26 mouse cellular contexts compared by ENCODE assay signal in the genomic region with DNA sequence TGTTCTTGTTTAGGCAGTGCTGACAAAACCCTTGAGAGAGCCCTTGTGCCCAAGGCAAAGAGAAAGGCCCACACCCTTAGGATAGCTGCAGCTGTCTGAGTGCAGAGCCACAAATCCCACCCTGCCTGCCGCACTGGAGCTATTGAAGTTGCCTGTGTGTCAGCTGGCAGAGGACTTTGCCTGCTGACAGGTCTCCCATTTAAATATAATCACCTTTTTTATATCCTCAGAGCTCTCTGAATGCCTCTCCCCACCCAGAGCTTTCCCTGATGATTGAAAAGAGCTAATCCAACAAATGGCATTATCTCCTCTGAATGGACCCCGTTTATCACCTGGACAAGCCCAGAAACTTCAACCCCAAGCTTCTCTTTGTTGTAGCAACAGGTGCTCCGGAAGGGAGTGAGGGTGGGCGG. TPM values are rescaled to one million over a fixed set of nuclear protein-coding genes. Genes with fewer than 3 reads are reported as not detected.
DNase-seq lines count a peak whose midpoint lies in the region; ATAC-seq and TF ChIP-seq lines count a peak whose summit lies in the region.
"Had no signal": no experiment of that assay in that cellular context is flagged by ENCODE, and none has a peak within 500 bp of the region (broad histone marks: within the 10 kb centered on the region; RNA-seq: fewer than 3 reads in every experiment).

No protein-coding gene starts in this region.

- 21% methylated on average over 4 of the region's 4 CpGs for WGBS in heart, embryonic 15.5 days
- WGBS in embryonic facial prominence, embryonic 15.5 days: 15% methylated on average over 4 of the region's 4 CpGs
- 22% methylated on average over 4 of the region's 4 CpGs for WGBS in hindbrain, embryonic 13.5 days
- 11% methylated on average over 4 of the region's 4 CpGs for WGBS in midbrain, embryonic 15.5 days

- no peaks in the 10 kb centered on the region for H3K9me3 ChIP-seq in heart, embryonic 15.5 days (replicated peaks)
- no peaks in the 10 kb centered on the region for H3K9me3 ChIP-seq in ES-E14 (ENCODE audit: control insufficient read depth, insufficient read depth, low read depth, low read length)
- no peaks in the 10 kb centered on the region for H3K9me3 ChIP-seq in embryonic facial prominence, embryonic 15.5 days (replicated peaks)
- no peaks in the 10 kb centered on the region for H3K9me3 ChIP-seq in hindbrain, embryonic 13.5 days
- no peaks in the 10 kb centered on the region for H3K9me3 ChIP-seq in midbrain, embryonic 15.5 days
- H3K9me3 ChIP-seq: embryonic facial prominence, embryonic 12.5 days; kidney, embryonic 15.5 days; limb, embryonic 15.5 days; midbrain, embryonic 13.5 days had no signal

- no peak for ATAC-seq in heart, embryonic 15.5 days (replicated peaks; ENCODE audit: insufficient number of reproducible peaks, insufficient read depth, low FRiP score, low read depth)
- peak; percentile 61; the same call in 1 of the 2 replicates for ATAC-seq in embryonic facial prominence, embryonic 15.5 days (ENCODE audit: insufficient number of reproducible peaks, low FRiP score, low TSS enrichment, low read depth)
- ATAC-seq in hindbrain, embryonic 13.5 days (ENCODE audit: low FRiP score): no peak
- ATAC-seq in midbrain, embryonic 15.5 days (replicated peaks): no peak
- ATAC-seq: midbrain, embryonic 13.5 days had no signal

- H3K4me2 ChIP-seq in heart, embryonic 15.5 days: no peak overlapping the region
- H3K4me2 ChIP-seq in embryonic facial prominence, embryonic 15.5 days (replicated peaks): no peak overlapping the region
- no peak overlapping the region for H3K4me2 ChIP-seq in hindbrain, embryonic 13.5 days
- no peak overlapping the region for H3K4me2 ChIP-seq in midbrain, embryonic 15.5 days
- H3K4me2 ChIP-seq: embryonic facial prominence, embryonic 12.5 days; kidney, embryonic 15.5 days; limb, embryonic 15.5 days; midbrain, embryonic 13.5 days had no signal

- in situ Hi-C loops in ES-E14 (cut with MboI; ENCODE audit: low sequenced_read_pairs in 2 of 2, unreplicated experiment in 2 of 2): no loop called here

- H3K4me3 ChIP-seq in heart, embryonic 15.5 days: no peak overlapping the region
- H3K4me3 ChIP-seq in ES-E14 (ENCODE audit: insufficient read depth in 1 of 2, low read depth in 1 of 2, low read length in 2 of 2, poor library complexity in 1 of 2, severe bottlenecking in 1 of 2): no peak overlapping the region
- no peak overlapping the region for H3K4me3 ChIP-seq in embryonic facial prominence, embryonic 15.5 days (replicated peaks)
- H3K4me3 ChIP-seq in hindbrain, embryonic 13.5 days: no peak overlapping the region
- no peak overlapping the region for H3K4me3 ChIP-seq in midbrain, embryonic 15.5 days
- H3K4me3 ChIP-seq: embryonic facial prominence, embryonic 12.5 days; kidney, embryonic 15.5 days; limb, embryonic 15.5 days; midbrain, embryonic 13.5 days had no signal

- H3K36me3 ChIP-seq in heart, embryonic 15.5 days: no peaks in the 10 kb centered on the region
- H3K36me3 ChIP-seq in ES-E14 (ENCODE audit: control insufficient read depth, insufficient read depth, low read length, poor library complexity, severe bottlenecking): no peaks in the 10 kb centered on the region
- H3K36me3 ChIP-seq in embryonic facial prominence, embryonic 15.5 days: no peaks in the 10 kb centered on the region
- no peaks in the 10 kb centered on the region for H3K36me3 ChIP-seq in hindbrain, embryonic 13.5 days
- H3K36me3 ChIP-seq in midbrain, embryonic 15.5 days (replicated peaks): no peaks in the 10 kb centered on the region
- H3K36me3 ChIP-seq: embryonic facial prominence, embryonic 12.5 days; kidney, embryonic 15.5 days; limb, embryonic 15.5 days; midbrain, embryonic 13.5 days had no signal

- H3K4me1 ChIP-seq in heart, embryonic 15.5 days (replicated peaks): peaks cover 29% of the 10 kb centered on the region
- H3K4me1 ChIP-seq in ES-E14 (ENCODE audit: control insufficient read depth in 2 of 2, insufficient read depth in 2 of 2, low read length in 2 of 2, poor library complexity in 1 of 2): peaks cover 2 to 16% of the 10 kb centered on the region in 2 experiments; a peak in 2 of 4 replicates
- H3K4me1 ChIP-seq in embryonic facial prominence, embryonic 15.5 days: peaks cover 19% of the 10 kb centered on the region
- H3K4me1 ChIP-seq in hindbrain, embryonic 13.5 days (replicated peaks): peaks cover 6% of the 10 kb centered on the region; the same call in 1 of the 2 replicates
- H3K4me1 ChIP-seq in midbrain, embryonic 15.5 days: peaks cover 5% of the 10 kb centered on the region; the same call in 1 of the 2 replicates

- peak; percentile 17 for DNase-seq in embryo, embryonic 11 days
- DNase-seq in embryo, embryonic 10.5 days (ENCODE audit: low spot score): no peak
- DNase-seq in heart, postnatal 14 days: no peak
- DNase-seq in ES-E14 (ENCODE audit: low read depth, low spot score): peak; percentile 69
- DNase-seq: cerebellum, adult 9-10 months; gastrocnemius, postnatal 10 days; right cerebral cortex, adult 18-20 months; thymus, adult 18-20 months had no signal

- H3K27ac ChIP-seq in heart, embryonic 15.5 days: 0 out of 2 replicates have a peak overlapping the region, but pooled peaks have one; percentile 11
- H3K27ac ChIP-seq in ES-E14 (ENCODE audit: insufficient read depth, low read depth, low read length, poor library complexity, severe bottlenecking): peak overlapping the region; percentile 79; the same call in 1 of the 2 replicates
- peak overlapping the region; percentile 60; the same call in 1 of the 2 replicates for H3K27ac ChIP-seq in embryonic facial prominence, embryonic 15.5 days (replicated peaks)
- H3K27ac ChIP-seq in hindbrain, embryonic 13.5 days: no peak overlapping the region
- no peak overlapping the region for H3K27ac ChIP-seq in midbrain, embryonic 15.5 days
- H3K27ac ChIP-seq: embryonic facial prominence, embryonic 12.5 days; kidney, embryonic 15.5 days; limb, embryonic 15.5 days; midbrain, embryonic 13.5 days had no signal

- no peak overlapping the region for H3K9ac ChIP-seq in heart, embryonic 15.5 days
- no peak overlapping the region for H3K9ac ChIP-seq in ES-E14 (ENCODE audit: insufficient read depth, low read depth, low read length, poor library complexity, severe bottlenecking)
- H3K9ac ChIP-seq in embryonic facial prominence, embryonic 15.5 days: no peak overlapping the region
- H3K9ac ChIP-seq in hindbrain, embryonic 13.5 days: no peak overlapping the region
- no peak overlapping the region for H3K9ac ChIP-seq in midbrain, embryonic 15.5 days
- H3K9ac ChIP-seq: embryonic facial prominence, embryonic 12.5 days; kidney, embryonic 15.5 days; limb, embryonic 15.5 days; midbrain, embryonic 13.5 days had no signal

- intact Hi-C loops in heart, postnatal 14 days (cut with DNase I): no loop called here

- H3K27me3 ChIP-seq in heart, embryonic 15.5 days: no peaks in the 10 kb centered on the region
- H3K27me3 ChIP-seq in embryonic facial prominence, embryonic 15.5 days: no peaks in the 10 kb centered on the region
- no peaks in the 10 kb centered on the region for H3K27me3 ChIP-seq in hindbrain, embryonic 13.5 days
- H3K27me3 ChIP-seq in midbrain, embryonic 15.5 days (replicated peaks): no peaks in the 10 kb centered on the region
- H3K27me3 ChIP-seq: embryonic facial prominence, embryonic 12.5 days; kidney, embryonic 15.5 days; limb, embryonic 15.5 days; midbrain, embryonic 13.5 days had no signal

TF ChIP-seq in ES-E14, 5 proteins besides CTCF, POLR2A, EP300 and RAD21:
- TF ChIP-seq CHD2 (IDR thresholded peaks at IDR 0.05; ENCODE audit: low read depth, low read length): 0 out of 2 replicates have a peak, but pooled peaks have one; percentile 24
- no peak for TF ChIP-seq ZNF384 (IDR thresholded peaks at IDR 0.05; ENCODE audit: low read depth, low read length)

RNA-seq across cellular contexts. Expression of gene Tnp1, which starts 55.5 kb away (rescaled TPM):
- polyA plus RNA-seq in heart, embryonic 15.5 days (2015; fragmentation: Nextera tagmentation; extraction: Ambion mirVana): not detected in 2 replicates
- not detected for total RNA-seq in heart, postnatal 14 days (2021)
- not detected in 2 replicates for total RNA-seq in ES-E14 (2012; rRNA removed)
- polyA plus RNA-seq in embryonic facial prominence, embryonic 15.5 days (2015; fragmentation: Nextera tagmentation; extraction: Ambion mirVana): not detected in 2 replicates
- not detected in 2 replicates for polyA plus RNA-seq in hindbrain, embryonic 13.5 days (2015; fragmentation: Nextera tagmentation; extraction: Ambion mirVana)
- polyA plus RNA-seq in midbrain, embryonic 15.5 days (2015; fragmentation: Nextera tagmentation; extraction: Ambion mirVana): not detected in 2 replicates
- total RNA-seq: adrenal gland, postnatal 4 days; CH12.LX; gastrocnemius, postnatal 10 days; hematopoietic stem cell, adult 5-6 weeks; layer of hippocampus, postnatal 25 days; left cerebral cortex, postnatal 25 days had no signal
- polyA plus RNA-seq: embryonic facial prominence, embryonic 12.5 days; forebrain, embryonic 11.5 days; frontal cortex, adult 2 months; kidney, embryonic 15.5 days; limb, embryonic 15.5 days; liver, embryonic 16.5 days; midbrain, embryonic 13.5 days; neural tube, embryonic 11.5 days; small intestine, adult 2 months had no signal

Comparison
In these comparisons a context has a peak if more than half of its experiments do, and no peak if none do; other contexts are left out.
1. DNase-seq: peak in embryo, embryonic 11 days (single experiment) and ES-E14 (single experiment); none in embryo, embryonic 10.5 days (single experiment) and heart, postnatal 14 days (0 of 2).
2. H3K27ac ChIP-seq: peak in heart, embryonic 15.5 days (single experiment), ES-E14 (single experiment) and embryonic facial prominence, embryonic 15.5 days (single experiment); none in hindbrain, embryonic 13.5 days (single experiment) and midbrain, embryonic 15.5 days (single experiment).